Mouse (Mus musculus) brain, embryonic 14.5 days (tissue): ENCODE results near the gene Sbf2.

Source experiments
- CTCF ChIP-seq: fragments of 200-500 bp; IDR thresholded peaks from 2 replicates; pipeline ENCODE4 v1.5.1; 2012; ENCODE audit warnings: inconsistent platforms, mild to moderate bottlenecking, moderate library complexity, borderline replicate concordance; ENCODE audit not compliant: insufficient read depth, insufficient read length; ENCODE audit errors: extremely low read depth
- POLR2A ChIP-seq: fragments of 200-500 bp; IDR thresholded peaks from 2 replicates; pipeline ENCODE4 v1.6.1; 2012; ENCODE audit warnings: mild to moderate bottlenecking, inconsistent platforms, borderline replicate concordance; ENCODE audit not compliant: poor library complexity, insufficient read depth, insufficient read length, severe bottlenecking; ENCODE audit errors: extremely low read depth

- no peak for TF ChIP-seq CTCF
- no peak for TF ChIP-seq POLR2A
Observed at GRCm38 (mm10) chr7:110561647-110562046, 53.1 kb downstream of the Sbf2 start.
